Mouse (Mus musculus): ENCODE results near the gene Spg7.
"Not testable (repeated sequence)": the region's sequence is repeated elsewhere in the genome, so short reads cannot be mapped to it uniquely, and the experiment has no call there.

Gene Spg7

DNA sequence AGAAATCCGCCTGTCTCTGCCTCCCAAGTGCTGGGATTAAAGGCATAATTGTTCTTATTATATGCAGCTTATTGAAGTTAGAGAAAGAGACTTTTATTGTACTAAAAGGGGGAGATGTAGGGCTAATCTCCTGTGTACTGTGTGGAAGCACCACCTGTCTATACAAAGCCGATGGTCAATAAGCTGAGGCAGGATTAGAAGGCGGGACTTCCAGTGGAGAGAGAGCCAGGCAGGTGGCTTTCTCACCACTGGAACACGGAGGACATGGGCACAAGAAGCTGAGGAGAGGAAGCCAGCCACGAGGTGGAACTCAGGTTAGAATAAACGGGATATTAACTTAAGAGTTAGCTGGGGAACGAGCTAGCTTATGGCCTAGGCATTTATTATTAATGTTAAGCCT lies at the start of gene Spg7:
TSS of gene Spg7 (plus strand) at position 222 of the 400 bp plus-strand sequence.
- DNase-seq (ENCODE audit: low spot score in 2 of 2) = no peak

DNA sequence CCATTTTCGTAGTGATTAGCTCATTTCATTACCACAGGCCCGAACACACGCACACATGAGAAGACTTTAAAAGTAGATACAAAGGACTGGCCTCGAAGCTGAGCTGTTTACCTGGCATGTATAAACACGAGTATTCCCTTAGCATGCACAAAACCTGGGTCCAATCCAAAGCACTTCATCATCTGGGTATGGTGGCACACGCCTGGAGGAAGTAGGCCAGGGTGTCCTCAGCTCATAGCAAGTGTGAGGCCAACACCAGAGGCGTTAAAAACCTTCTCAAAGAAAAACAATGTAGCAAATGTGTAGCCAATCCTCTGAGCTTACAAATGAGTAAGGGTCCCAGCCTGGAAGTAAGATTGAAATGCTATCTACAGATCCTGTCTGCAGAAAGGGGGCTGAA lies 48.3 kb upstream of the Spg7 start:
- DNase-seq (ENCODE audit: low spot score in 2 of 2) = no peak

DNA sequence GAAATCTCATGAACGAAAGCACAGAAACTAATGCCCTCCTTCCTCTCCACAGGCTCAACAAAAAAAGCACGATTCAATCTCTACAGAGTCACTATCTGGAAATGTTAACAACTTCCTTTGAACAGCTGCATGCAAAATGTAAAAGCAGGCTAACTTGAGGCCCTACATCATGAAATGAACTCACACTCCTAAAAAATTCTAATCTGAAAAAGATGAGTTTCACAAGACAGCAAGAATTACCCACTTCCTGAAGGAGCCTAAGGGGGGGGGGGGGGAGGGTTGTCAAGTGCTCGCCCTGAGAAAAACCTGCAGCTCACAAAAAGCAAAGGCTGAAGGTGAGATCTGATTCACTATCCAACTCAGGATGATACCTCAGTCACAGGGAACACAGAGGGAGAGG lies 47.7 kb upstream of the Spg7 start:
- DNase-seq (ENCODE audit: low spot score in 2 of 2) = no peak

DNA sequence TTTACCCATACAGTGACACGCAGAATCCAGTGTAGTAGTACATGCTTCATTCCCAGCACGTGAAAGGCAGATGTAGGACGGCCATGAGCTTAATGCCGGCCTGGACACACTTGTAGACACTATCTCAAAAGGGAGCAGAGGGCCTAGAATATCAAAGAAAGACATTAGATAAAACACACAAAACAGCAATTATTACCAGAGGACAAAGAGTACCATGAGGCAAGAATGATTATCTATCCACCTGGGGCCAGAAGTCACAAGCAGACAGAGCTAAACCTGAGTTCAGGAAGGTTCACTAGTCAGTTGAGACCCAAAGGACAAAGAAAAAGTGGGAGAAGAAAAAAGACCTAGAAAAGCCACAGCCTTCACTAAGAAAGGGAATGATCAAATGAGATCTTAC lies 45.6 kb upstream of the Spg7 start:
- no peak for DNase-seq (ENCODE audit: low spot score in 2 of 2)

DNA sequence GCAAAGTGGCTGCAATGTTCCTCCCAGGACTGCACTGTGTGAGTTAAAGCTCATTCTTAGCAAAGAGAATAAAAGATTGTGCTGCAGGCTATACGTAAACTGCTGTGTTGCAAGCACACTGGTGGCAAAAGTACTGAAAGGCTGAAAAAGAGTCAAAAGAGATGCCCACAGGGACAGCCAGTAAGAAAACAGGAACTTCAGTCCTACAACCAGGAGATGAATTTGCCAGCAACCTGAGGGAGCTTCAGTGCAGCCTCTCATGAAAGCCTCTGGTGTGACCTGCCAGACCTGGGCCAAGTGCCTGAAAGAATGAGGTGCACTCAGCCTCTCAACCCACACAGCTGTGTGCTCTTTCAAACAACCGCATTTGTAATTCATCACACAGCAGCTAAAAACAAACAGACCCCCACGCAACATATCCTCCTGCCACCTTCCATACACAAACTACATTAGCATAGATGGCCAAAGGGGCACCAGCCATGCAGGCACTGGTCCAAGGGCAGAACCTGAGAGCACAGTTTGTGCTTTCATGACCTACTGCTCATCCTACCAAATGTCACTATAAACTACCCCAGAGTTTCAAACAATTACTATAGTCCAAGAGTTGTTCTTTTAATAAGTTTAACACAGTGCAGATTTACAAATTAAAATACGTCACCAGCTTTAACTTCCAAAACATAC lies 44.1 kb upstream of the Spg7 start:
- DNase-seq (ENCODE audit: low spot score in 2 of 2) = no peak

DNA sequence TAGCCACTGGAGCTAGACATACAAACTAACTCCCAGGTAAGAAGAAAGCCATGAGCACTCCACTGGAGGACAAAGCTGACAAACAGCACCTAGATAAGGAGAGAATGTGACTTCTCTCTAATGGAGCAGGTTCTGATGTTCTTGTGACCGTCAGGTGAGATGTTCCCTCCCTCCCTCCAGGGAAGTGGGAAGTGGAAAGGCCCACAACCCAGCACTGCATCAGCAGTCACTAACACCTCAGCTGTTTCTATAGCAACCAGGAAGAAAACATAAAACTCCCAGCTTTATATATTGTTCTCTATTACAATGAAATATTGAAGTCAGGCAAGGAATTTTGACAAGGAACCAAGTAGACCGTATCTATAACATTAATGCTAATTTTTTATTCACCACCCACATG lies 42.7 kb upstream of the Spg7 start:
- DNase-seq (ENCODE audit: low spot score in 2 of 2) = no peak

DNA sequence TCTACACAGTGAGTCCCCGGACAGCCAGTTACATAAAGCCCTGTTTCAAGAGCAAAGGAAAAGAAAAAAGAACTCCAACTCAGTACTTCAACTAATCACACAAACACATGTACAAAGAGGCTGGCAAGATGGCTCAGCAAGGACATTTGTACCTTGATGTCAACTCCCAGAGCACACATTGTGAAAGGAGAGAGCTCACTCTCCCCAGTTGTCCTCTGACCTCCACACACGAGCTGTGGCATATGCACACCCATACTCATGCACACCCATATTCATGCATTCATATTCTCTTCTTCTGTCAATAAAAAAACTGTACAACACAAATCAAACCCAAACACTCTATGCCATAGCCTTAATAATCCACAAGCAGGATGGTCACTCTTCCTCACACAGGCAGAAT lies 41.9 kb upstream of the Spg7 start:
- no peak for DNase-seq (ENCODE audit: low spot score in 2 of 2)

DNA sequence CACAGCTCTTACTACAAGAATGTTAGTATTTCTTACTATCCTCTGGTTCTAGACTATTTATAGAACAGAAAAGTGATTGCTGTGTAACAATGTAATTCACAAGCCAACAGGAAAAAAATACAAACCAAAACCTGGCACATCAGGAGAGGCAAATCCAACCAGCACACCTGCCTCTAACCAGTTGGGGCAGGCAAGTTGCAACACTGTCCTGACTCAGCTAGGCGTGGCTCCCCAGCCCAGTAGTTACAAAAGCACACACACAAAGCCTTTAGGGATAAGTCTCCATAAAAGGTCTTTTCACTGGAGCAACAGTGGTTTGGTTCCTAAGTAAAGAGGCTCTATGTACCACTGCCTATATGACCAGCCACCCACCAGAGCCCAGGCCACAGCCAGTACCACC lies 41.5 kb upstream of the Spg7 start:
- DNase-seq (ENCODE audit: low spot score in 2 of 2) = no peak

DNA sequence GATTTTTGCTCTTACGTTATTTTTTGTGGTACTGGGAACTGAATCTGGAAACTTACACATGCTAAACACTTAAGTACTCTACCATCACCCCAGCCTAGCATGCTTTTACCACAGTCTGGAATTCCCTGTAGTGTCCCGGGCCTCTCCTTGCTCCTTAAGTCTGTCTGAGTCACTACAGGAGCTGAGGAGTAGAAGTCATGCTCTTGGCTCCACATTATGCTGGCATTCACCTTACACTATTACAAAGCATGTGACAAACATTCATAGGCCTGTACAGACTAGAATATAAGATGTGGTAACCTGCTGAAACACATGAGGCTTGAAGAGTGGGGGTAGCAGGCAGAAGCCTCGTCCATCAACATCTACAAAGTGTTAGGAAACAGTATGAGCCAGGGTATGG lies 40.0 kb upstream of the Spg7 start:
- no peak for DNase-seq (ENCODE audit: low spot score in 2 of 2)

DNA sequence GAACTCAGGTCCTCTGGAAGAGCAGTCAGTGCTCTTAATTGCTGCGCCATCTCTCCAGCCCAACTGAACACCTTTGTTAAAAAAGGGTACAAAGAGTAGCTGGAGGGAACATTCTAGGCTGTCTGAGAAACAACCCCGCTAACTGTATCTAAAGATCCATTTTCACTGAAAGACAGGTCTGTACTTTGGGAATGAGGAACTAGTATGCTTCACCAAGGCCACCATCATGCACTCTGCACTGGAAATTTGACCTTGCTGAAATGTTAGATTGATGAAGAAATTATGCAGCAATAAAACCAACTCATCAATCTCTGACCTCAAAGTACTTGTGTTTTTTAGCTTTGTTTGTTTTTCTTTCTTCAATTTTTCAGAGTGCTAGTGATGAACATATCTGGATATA lies 38.5 kb upstream of the Spg7 start:
- no peak for DNase-seq (ENCODE audit: low spot score in 2 of 2)

DNA sequence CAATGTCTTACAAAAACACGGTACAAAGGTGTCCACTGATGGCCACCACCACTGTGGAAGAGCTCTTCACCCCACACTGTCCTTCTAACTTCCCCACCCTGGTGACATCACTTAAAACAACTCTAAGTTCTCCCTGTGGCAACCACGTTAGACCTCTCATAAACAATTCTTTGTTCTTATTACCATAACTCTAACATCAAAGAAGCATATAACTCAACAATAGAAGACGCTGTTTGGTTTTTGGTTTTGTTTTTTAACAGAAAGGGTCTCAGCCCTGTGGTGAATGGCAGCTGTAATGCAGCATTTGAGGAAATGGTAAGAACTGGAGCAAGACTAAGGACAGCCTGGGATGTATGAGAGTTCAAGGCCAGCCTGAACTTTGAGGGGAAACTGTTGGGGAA lies 36.8 kb upstream of the Spg7 start:
- no peak for DNase-seq (ENCODE audit: low spot score in 2 of 2)

DNA sequence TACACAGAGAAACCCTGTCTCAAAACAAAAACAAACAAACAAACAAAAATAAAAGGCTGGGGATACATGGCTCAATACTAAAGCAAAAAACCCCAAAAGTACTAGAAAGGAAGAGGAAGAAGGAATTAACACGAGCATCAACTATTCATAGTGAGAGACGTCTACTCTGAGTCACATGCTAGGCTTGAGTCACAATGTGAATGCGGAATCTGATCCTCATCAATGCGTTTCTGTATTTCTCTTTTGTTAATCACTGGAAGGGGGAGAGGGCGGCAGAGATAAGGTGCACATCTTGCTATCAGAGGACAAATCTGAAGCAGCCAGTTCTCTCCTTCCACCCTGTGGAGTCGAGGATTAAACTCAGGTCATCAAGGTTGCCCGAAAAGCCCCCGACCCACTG lies 35.0 kb upstream of the Spg7 start:
- no peak for DNase-seq (ENCODE audit: low spot score in 2 of 2)

DNA sequence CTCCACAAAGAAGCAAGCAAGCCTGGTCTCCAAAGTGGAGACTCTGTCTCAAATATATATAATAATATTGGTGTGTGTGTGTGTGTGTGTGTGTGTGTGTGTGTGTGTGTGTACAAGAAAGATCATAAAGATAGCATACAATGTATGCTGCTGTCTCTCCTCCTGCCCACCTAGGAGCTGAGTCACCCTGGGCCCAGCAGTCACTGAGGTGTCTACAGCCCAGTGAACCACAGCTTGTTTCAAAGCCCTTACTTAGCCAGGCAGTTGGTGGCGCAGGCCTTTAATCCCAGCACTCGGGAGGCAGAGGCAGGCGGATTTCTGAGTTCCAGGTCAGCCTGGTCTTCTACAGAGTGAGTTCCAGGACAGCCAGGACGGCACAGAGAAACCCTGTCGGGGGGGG lies 32.7 kb upstream of the Spg7 start:
- DNase-seq (ENCODE audit: low spot score in 2 of 2) = not testable (repeated sequence)

DNA sequence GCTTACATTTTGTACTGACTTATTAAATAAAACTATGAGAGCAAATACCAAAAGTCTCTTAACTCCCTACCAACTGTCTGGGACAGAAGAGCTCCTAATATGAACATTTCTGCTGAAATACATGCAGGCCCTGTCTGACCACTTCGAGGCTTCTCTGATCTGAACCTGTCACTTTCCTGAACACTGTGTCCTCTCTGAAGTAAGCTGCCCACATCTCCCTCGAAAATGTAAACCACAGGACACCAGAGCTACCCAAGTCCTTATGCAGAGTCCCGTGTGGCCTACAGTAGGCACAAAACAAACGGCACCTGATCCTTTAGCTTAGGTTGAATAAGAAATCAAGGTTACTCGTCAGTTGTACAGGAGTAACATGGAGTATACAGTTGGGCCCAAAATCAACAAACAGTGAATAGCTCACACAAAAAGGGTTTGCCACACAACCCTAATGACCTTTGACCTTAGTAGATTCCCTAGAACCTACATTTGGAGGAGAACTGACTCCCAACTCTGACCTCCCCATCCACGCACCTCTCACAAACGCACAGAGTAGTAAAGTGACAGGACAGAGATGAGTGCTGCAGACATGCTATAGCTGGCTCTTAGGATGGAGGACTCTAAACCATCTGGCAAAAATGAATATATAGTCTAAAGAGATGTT lies 31.3 kb upstream of the Spg7 start:
- no peak for DNase-seq (ENCODE audit: low spot score in 2 of 2)

DNA sequence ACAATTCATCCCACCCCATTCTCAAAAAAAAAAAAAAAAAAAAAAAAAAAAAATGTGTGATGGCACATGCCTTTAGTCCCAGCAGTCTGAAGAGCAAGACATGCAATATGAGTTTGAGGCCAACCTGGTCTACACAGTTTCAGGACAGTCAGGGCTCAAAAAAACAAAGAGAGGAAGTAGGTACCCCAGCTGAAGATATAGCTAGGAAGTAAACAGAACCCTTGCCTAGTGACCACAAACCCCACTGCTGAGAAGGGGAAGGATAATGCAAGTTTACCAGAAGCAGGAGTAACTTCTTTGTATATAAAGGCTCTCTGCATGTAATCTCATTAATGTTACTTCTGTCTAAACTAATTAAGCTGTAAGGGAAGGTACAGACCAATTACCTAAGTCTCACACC lies 30.0 kb upstream of the Spg7 start:
- DNase-seq (ENCODE audit: low spot score in 2 of 2) = no peak

DNA sequence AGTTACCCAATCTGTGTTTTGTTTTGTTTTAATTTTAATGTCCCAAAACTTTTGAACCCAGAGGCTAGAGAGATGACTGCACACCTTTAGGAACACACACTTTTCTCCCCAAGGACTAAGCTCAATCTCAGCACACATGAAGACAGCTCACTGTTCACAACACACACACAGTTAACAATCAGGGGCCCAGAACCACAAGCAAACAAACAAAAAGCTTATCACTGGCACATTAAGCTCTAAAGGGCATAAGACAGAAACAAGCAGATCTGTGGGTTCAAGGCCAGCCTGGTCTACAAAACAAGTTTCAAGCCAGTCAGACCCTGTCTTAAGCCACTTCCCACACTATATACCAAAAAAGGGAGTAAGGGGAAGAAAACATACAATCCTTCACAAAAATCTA lies 29.3 kb upstream of the Spg7 start:
- DNase-seq (ENCODE audit: low spot score in 2 of 2) = no peak

DNA sequence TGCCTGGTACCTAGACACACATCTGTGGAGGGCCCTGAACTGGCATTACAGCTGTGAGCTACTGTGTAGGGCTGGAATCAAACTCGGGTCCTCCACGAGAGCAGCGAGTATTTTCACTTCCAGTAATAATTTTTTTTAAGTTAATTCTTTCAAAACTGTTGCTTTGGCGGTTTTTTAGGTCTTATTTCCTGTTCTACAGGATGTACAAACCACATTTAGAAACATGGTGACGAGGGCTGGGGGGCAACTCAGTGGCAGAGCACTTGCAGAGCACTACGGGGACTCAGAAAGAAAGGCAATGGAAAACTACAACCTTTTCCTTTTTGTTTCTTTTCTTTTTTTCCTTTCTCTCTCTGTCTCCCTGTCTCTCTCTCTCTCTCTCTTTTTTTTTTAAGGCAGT lies 28.6 kb upstream of the Spg7 start:
- DNase-seq (ENCODE audit: low spot score in 2 of 2) = no peak

DNA sequence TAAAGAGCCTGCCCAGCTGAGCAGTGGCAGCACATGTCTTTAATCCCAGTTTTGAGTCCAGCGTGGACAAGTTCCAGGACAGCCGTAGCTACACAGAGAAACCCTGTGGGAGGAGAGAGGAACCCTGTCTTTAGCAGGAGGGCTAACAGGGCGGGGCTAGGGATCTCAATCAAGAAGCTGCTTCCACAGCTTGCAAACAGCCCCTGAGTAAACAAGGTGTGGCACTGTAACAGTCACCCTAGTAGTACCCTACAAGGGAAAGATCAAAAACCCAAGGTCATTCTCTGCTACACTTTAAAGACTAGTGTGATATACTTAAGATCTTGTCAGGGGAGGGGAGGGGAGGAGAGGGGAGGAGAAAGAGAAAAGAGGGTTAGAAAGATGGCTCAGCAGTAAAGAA lies 25.8 kb upstream of the Spg7 start:
- no peak for DNase-seq (ENCODE audit: low spot score in 2 of 2)

DNA sequence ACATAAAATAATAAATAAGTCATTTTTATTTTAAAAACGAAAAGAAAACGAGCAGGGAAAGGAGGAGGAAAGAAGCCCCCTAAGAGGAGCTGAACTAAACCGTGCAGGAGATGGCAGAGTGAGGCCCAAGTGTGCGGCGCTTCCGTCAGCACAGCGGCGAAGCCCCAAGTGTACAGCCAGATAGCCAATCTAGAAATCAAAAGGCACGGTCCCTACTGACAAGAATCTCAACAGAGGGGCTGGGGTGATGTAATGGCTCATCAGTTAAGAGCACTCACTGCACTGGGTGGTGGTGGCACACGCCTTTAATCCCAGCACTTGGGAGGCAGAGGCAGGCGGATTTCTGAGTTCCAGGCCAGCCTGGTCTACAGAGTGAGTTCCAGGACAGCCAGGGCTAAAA lies 25.3 kb upstream of the Spg7 start:
- no peak for DNase-seq (ENCODE audit: low spot score in 2 of 2)

DNA sequence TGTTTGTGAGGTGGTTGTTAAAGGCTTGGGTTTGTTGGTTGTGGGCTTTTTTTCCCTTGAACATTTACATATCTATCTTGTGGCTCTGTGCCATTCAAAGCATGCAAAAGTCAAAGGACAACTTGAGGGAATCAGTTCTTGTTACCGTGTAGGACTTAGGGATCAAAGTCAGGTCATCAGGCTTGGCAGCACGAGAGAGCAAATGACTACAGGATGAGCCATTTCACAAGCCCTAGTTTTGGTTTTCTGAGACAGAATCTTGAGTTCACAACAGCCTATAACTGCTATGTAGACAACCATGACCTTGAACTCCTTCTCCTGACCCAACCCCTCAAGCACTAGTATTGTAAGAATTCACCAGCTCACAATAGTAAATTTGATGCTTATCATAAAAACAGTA lies 24.4 kb upstream of the Spg7 start:
- DNase-seq (ENCODE audit: low spot score in 2 of 2) = no peak

DNA sequence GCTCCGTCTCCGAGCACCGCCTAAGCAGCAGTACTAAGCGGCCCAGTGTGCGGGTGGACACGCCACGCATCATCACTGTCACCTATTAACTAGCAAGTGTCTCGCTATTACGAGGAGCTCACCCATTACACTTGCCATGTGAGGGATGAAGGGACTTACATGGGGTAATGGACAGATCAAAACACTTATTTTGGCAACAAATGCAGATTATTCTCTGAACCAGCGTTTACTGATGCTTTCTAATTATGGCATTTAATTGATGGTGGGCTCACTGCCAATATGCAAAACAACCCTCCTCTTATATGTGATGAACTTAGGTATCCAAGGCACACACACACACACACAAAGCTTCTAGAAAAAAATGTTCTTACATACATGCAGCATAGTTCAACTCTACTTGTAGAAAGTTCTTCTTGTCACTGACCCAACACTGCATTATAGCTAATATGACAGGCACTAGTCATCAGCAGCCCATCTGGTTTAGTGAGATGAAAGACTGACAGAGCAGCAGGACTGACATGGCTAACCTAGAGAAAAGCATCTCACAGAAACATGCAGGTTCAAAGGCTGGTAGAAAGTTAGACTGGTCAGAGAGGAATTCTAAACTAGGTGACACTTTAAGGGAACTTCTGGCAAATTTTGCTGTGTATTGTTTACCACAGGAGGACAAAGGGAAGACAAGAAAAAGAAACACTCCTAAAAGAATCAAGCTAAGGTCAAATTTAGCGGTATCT lies 23.2 kb upstream of the Spg7 start:
- no peak for DNase-seq (ENCODE audit: low spot score in 2 of 2)

DNA sequence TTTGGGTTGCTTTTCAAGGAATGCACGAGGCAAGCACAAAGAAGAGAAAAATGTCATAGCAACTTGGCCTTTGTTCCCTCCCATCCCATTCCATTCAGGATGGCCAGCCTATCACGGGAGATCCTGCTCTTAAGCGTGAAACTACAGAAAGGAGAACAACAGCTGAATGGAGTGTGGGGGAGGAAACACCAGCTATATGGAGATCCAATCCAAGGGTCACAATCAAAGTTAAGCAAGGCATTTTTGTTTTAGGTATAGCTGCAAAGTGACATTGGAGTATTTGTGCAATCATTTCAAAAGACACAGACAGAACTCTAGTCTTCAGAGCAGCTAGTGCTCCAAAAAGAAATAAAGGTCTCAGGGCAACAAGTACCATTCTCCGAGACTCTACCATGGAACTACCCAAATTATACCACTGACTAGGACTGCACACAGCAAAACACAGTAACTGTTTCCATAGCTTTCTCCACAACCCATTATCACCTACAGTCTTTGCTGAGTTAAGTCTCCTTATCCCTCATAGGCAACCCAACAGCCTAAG lies 22.6 kb upstream of the Spg7 start:
- DNase-seq (ENCODE audit: low spot score in 2 of 2) = no peak

All from right cerebral cortex, postnatal 10 days (tissue).